Mouse (Mus musculus): ENCODE results near the gene Frmd8.

Frmd8 gene

GRCm38 (mm10) chr19:5838136-5838891 is 36.8 kb downstream of the Frmd8 start:
- WGBS = 69% methylated on average over 12 of the region's 12 CpGs

- 76% methylated on average over 8 of the region's 8 CpGs for WGBS
Observed at GRCm38 (mm10) chr19:5837606-5838005, 37.5 kb downstream of the Frmd8 start.

GRCm38 (mm10) chr19:5836941-5837572 is 38.0 kb downstream of the Frmd8 start:
- WGBS = 70% methylated on average over 10 of the region's 10 CpGs

- WGBS = 82% methylated on average over 8 of the region's 8 CpGs
Observed at GRCm38 (mm10) chr19:5835922-5836430, 39.1 kb downstream of the Frmd8 start.

- 89% methylated on average over 10 of the region's 10 CpGs for WGBS
Observed at GRCm38 (mm10) chr19:5835054-5835921, 39.8 kb downstream of the Frmd8 start.

- WGBS = 82% methylated on average over 12 of the region's 12 CpGs
Observed at GRCm38 (mm10) chr19:5834260-5834925, 40.7 kb downstream of the Frmd8 start.

GRCm38 (mm10) chr19:5833287-5834100 is 41.6 kb downstream of the Frmd8 start:
- 89% methylated on average over 10 of the region's 10 CpGs for WGBS

- WGBS = 79% methylated on average over 6 of the region's 6 CpGs
Observed at GRCm38 (mm10) chr19:5832326-5832725, 42.7 kb downstream of the Frmd8 start.

GRCm38 (mm10) chr19:5831958-5832320 is 43.1 kb downstream of the Frmd8 start:
- WGBS = 97% methylated on average over 4 of the region's 4 CpGs

GRCm38 (mm10) chr19:5831224-5831957 is 43.7 kb downstream of the Frmd8 start:
- 93% methylated on average over 11 of the region's 11 CpGs for WGBS

- 93% methylated on average over 7 of the region's 7 CpGs for WGBS
Observed at GRCm38 (mm10) chr19:5830776-5831175, 44.3 kb downstream of the Frmd8 start.

- WGBS = 87% methylated on average over 19 of the region's 19 CpGs
Observed at GRCm38 (mm10) chr19:5829958-5830615, 45.0 kb downstream of the Frmd8 start.

- WGBS = 93% methylated on average over 7 of the region's 7 CpGs
Observed at GRCm38 (mm10) chr19:5828905-5829304, 46.2 kb downstream of the Frmd8 start.

GRCm38 (mm10) chr19:5828155-5828554 is 46.9 kb downstream of the Frmd8 start:
- WGBS = 88% methylated on average over 3 of the region's 3 CpGs

GRCm38 (mm10) chr19:5827456-5828154 is 47.5 kb downstream of the Frmd8 start:
- WGBS = 80% methylated on average over 9 of the region's 9 CpGs

GRCm38 (mm10) chr19:5827044-5827443 is 48.0 kb downstream of the Frmd8 start:
- WGBS = 90% methylated on average over 6 of the region's 6 CpGs

GRCm38 (mm10) chr19:5826731-5827002 is 48.4 kb downstream of the Frmd8 start:
- 75% methylated on average over 4 of the region's 4 CpGs for WGBS

- 93% methylated on average over 5 of the region's 5 CpGs for WGBS
Observed at GRCm38 (mm10) chr19:5825901-5826730, 49.0 kb downstream of the Frmd8 start.

All from cerebral cortex, adult 2 months (tissue).